Mouse (Mus musculus) forebrain, embryonic 16.5 days (tissue): ENCODE measurements around the gene Mpo. TPM values are rescaled to one million over a fixed set of nuclear protein-coding genes. Genes with fewer than 3 reads are reported as not detected.

Experiments used
- ATAC-seq: fragments of 200-750 bp; cut with Nextera tagmentation; 2 replicates; pipeline ENCODE4 v1.8.0; 2017; ENCODE audit warnings: mild to moderate bottlenecking, moderate library complexity
- H3K27ac ChIP-seq: fragments of 300-500 bp; sonication (generic); 2 replicates; pipeline ENCODE4 v1.5.1; 2014; ENCODE audit warnings: low read length, control low read depth
- H3K27me3 ChIP-seq: fragments of 300-500 bp; sonication (generic); replicated peaks from 2 replicates; pipeline ENCODE4 v1.6.1; 2014; ENCODE audit warnings: low read length; ENCODE audit not compliant: control insufficient read depth, insufficient read depth
- H3K36me3 ChIP-seq: fragments of 300-500 bp; sonication (generic); 2 replicates; pipeline ENCODE4 v1.6.1; 2014; ENCODE audit not compliant: control insufficient read depth, insufficient read depth
- H3K4me1 ChIP-seq: fragments of 300-500 bp; sonication (generic); replicated peaks from 2 replicates; pipeline ENCODE4 v1.6.1; 2014; ENCODE audit warnings: low read length; ENCODE audit not compliant: control insufficient read depth, insufficient read depth
- H3K4me2 ChIP-seq: fragments of 300-500 bp; sonication (generic); 2 replicates; pipeline ENCODE4 v1.6.1; 2014; ENCODE audit warnings: mild to moderate bottlenecking, low read length, control low read depth
- H3K4me3 ChIP-seq: fragments of 300-500 bp; sonication (generic); replicated peaks from 2 replicates; pipeline ENCODE4 v1.5.1; 2014; ENCODE audit warnings: mild to moderate bottlenecking, low read length, control low read depth
- H3K9ac ChIP-seq: fragments of 300-500 bp; sonication (generic); replicated peaks from 2 replicates; pipeline ENCODE4 v1.6.1; 2014; ENCODE audit warnings: low read depth, low read length, control low read depth
- H3K9me3 ChIP-seq: fragments of 300-500 bp; sonication (generic); 2 replicates; pipeline ENCODE4 v1.6.1; 2016; ENCODE audit warnings: low read length; ENCODE audit not compliant: control insufficient read depth
- WGBS: fragments of 180-500 bp; shearing (Covaris S2); extraction: QIAGEN DNeasy Blood & Tissue Kit; methylation state at CpG from one replicate; pipeline ENCODE4 v1.1.7; 2014; 5-methylcytosine and 5-hydroxymethylcytosine counted together
- polyA plus RNA-seq: library from polyadenylated mRNA; unstranded; fragments of >200 nt; fragmentation: Nextera tagmentation; extraction: Ambion mirVana; gene quantifications from 2 replicates; pipeline ENCODE4 v1.2.1, GENCODE M21; 2015

Mpo gene
- polyA plus RNA-seq, 1 experiment from 2014 or later, result 0.29 TPM

GRCm38 (mm10) chr11:87814831-87815230 is 21.4 kb downstream of the Mpo start:
- no peak overlapping the region for H3K4me3 ChIP-seq
- no peak overlapping the region for H3K9ac ChIP-seq
- no peak for ATAC-seq
- no peak overlapping the region for H3K4me2 ChIP-seq
- no peaks in the 10 kb centered on the region for H3K9me3 ChIP-seq
- H3K36me3 ChIP-seq, result no peaks in the 10 kb centered on the region
- peaks cover 10% of the 10 kb centered on the region for H3K4me1 ChIP-seq
- H3K27ac ChIP-seq, result no peak overlapping the region
- no peaks in the 10 kb centered on the region for H3K27me3 ChIP-seq
- WGBS, result 60% methylated on average over 8 of the region's 8 CpGs

- Histone ChIP-seq H3K27ac (no peak overlapping the region), H3K4me1 (peaks cover 10% of the 10 kb centered on the region), H3K36me3 (no peaks in the 10 kb centered on the region), H3K4me2 (peak overlapping the region; percentile 81), H3K9me3 (no peaks in the 10 kb centered on the region), H3K4me3 (peak overlapping the region; percentile 48), H3K9ac (peak overlapping the region; percentile 61), H3K27me3 (no peaks in the 10 kb centered on the region)
- 3% methylated on average over 31 of the region's 31 CpGs for WGBS
- peak; percentile 90 for ATAC-seq
Measured at GRCm38 (mm10) chr11:87816707-87817442, 23.5 kb downstream of the Mpo start.

GRCm38 (mm10) chr11:87817443-87817773 is 24.0 kb downstream of the Mpo start:
- Histone ChIP-seq H3K27me3 (no peaks in the 10 kb centered on the region), H3K4me1 (peaks cover 10% of the 10 kb centered on the region), H3K9ac (peak overlapping the region; percentile 61), H3K27ac (no peak overlapping the region), H3K4me3 (peak overlapping the region; percentile 48), H3K36me3 (no peaks in the 10 kb centered on the region), H3K4me2 (peak overlapping the region; percentile 81), H3K9me3 (no peaks in the 10 kb centered on the region)
- 29% methylated on average over 4 of the region's 4 CpGs for WGBS
- ATAC-seq, result peak; percentile 26; the same call in 1 of the 2 replicates

GRCm38 (mm10) chr11:87821502-87821901 is 28.1 kb downstream of the Mpo start:
- H3K36me3 ChIP-seq, result no peaks in the 10 kb centered on the region
- 46% methylated on average over 5 of the region's 5 CpGs for WGBS
- no peak for ATAC-seq

GRCm38 (mm10) chr11:87828239-87828900 is 35.0 kb downstream of the Mpo start, which contains the start of gene Lpo:
TSS of gene Lpo (minus strand) at chr11:87828289.
- H3K36me3 ChIP-seq, result no peaks in the 10 kb centered on the region
- H3K4me3 ChIP-seq, result no peak within 1 kb of the TSS
- no peaks in the 10 kb centered on the region for H3K9me3 ChIP-seq
- no peak within 1 kb of the TSS for H3K9ac ChIP-seq
- no peak within 1 kb of the TSS for H3K27ac ChIP-seq
- H3K27me3 ChIP-seq, result no peaks in the 10 kb centered on the region
- 0 out of 2 replicates have a peak, but pooled peaks cover 4% of the 10 kb centered on the region for H3K4me1 ChIP-seq
- ATAC-seq, result no peak
- 20% methylated on average over 10 of the region's 10 CpGs for WGBS
- no peak within 1 kb of the TSS for H3K4me2 ChIP-seq

More at GRCm38 (mm10) chr11:87821502-87821901, 28.1 kb downstream of the Mpo start:
- H3K27ac ChIP-seq, result no peak overlapping the region
- peaks cover 10% of the 10 kb centered on the region for H3K4me1 ChIP-seq
- H3K9ac ChIP-seq, result no peak overlapping the region
- no peak overlapping the region for H3K4me2 ChIP-seq
- no peaks in the 10 kb centered on the region for H3K27me3 ChIP-seq
- H3K9me3 ChIP-seq, result no peaks in the 10 kb centered on the region
- H3K4me3 ChIP-seq, result no peak overlapping the region

GRCm38 (mm10) chr11:87840676-87841075 is 47.3 kb downstream of the Mpo start:
- ATAC-seq, result no peak
- Histone ChIP-seq H3K4me1 (no peaks in the 10 kb centered on the region), H3K27ac (no peak overlapping the region), H3K4me2 (no peak overlapping the region), H3K9me3 (no peaks in the 10 kb centered on the region), H3K27me3 (no peaks in the 10 kb centered on the region), H3K36me3 (no peaks in the 10 kb centered on the region), H3K9ac (no peak overlapping the region), H3K4me3 (no peak overlapping the region)
- 73% methylated on average over 8 of the region's 8 CpGs for WGBS

- Histone ChIP-seq H3K27me3 (no peaks in the 10 kb centered on the region), H3K4me2 (no peak overlapping the region), H3K9ac (no peak overlapping the region), H3K9me3 (no peaks in the 10 kb centered on the region), H3K4me1 (no peaks in the 10 kb centered on the region), H3K4me3 (no peak overlapping the region), H3K36me3 (no peaks in the 10 kb centered on the region), H3K27ac (no peak overlapping the region)
- ATAC-seq, result no peak
- 87% methylated on average over 3 of the region's 3 CpGs for WGBS
Measured at GRCm38 (mm10) chr11:87841436-87841835, 48.1 kb downstream of the Mpo start.

GRCm38 (mm10) chr11:87846968-87847600 is 53.7 kb downstream of the Mpo start:
- H3K4me3 ChIP-seq, result no peak overlapping the region
- no peak for ATAC-seq
- H3K4me2 ChIP-seq, result no peak overlapping the region
- H3K27ac ChIP-seq, result no peak overlapping the region
- no peaks in the 10 kb centered on the region for H3K36me3 ChIP-seq
- no peaks in the 10 kb centered on the region for H3K27me3 ChIP-seq
- no peaks in the 10 kb centered on the region for H3K4me1 ChIP-seq
- no peak overlapping the region for H3K9ac ChIP-seq
- no peaks in the 10 kb centered on the region for H3K9me3 ChIP-seq
- WGBS, result 86% methylated on average over 12 of the region's 12 CpGs

GRCm38 (mm10) chr11:87847884-87848283 is 54.5 kb downstream of the Mpo start:
- Histone ChIP-seq H3K4me2 (no peak overlapping the region), H3K9me3 (no peaks in the 10 kb centered on the region), H3K4me3 (no peak overlapping the region), H3K27me3 (no peaks in the 10 kb centered on the region), H3K27ac (no peak overlapping the region), H3K4me1 (peaks cover 4% of the 10 kb centered on the region; the same call in 1 of the 2 replicates), H3K9ac (no peak overlapping the region), H3K36me3 (no peaks in the 10 kb centered on the region)
- no peak for ATAC-seq
- WGBS, result 62% methylated on average over 6 of the region's 6 CpGs
